Mouse (Mus musculus) ovary, postnatal 10 days (tissue): ENCODE results near the gene Paxx.

ENCODE experiments used
- DNase-seq: peaks from one replicate; pipeline ENCODE4 v3.0.0; 2022; ENCODE audit warnings: low spot score

Paxx gene

GRCm38 (mm10) chr2:25408908-25409307 is 52.0 kb downstream of the Paxx start:
- no peak for DNase-seq
